Mouse (Mus musculus): Measurements from ENCODE around the gene Sox5.

GRCm38 (mm10) chr6:144044381-144044780 is 737.4 kb downstream of the Sox5 start:
- TF ChIP-seq POLR2A (IDR thresholded peaks at IDR 0.05; ENCODE audit: extremely low read depth, insufficient read depth, low read length) (no peak), CTCF (IDR thresholded peaks at IDR 0.05; ENCODE audit: extremely low read depth, insufficient read depth, low read length) (no peak)

Data from cortical plate, adult 2 months (tissue).